Mouse (Mus musculus): ENCODE measurements around the gene Hist1h2bn. TPM values are rescaled to one million over a fixed set of nuclear protein-coding genes. Genes with fewer than 3 reads are reported as not detected.
A peak's percentile ranks its signal among the peaks of the same experiment; 100 is the strongest.

The Hist1h2bn gene
- total RNA-seq, 2 experiments from 2014 or later = 4.3 to 4.8 TPM

- no peak for DNase-seq
Observed at GRCm38 (mm10) chr13:21727948-21728572, 25.9 kb upstream of the Hist1h2bn start.

GRCm38 (mm10) chr13:21729544-21729943 is 24.4 kb upstream of the Hist1h2bn start:
- DNase-seq = no peak

- no peak for DNase-seq
Observed at GRCm38 (mm10) chr13:21733466-21733865, 20.5 kb upstream of the Hist1h2bn start.

- peak; percentile 84 to 89 for DNase-seq
Observed at GRCm38 (mm10) chr13:21734010-21734905, 19.7 kb upstream of the Hist1h2bn start.

- DNase-seq = peak; percentile 65 to 69
Observed at GRCm38 (mm10) chr13:21734906-21735767, 18.8 kb upstream of the Hist1h2bn start, which contains the start of gene Hist1h4j. Hist1h4j (plus strand) TSS chr13:21735064.

GRCm38 (mm10) chr13:21745006-21745405 is 8.9 kb upstream of the Hist1h2bn start:
- DNase-seq = no peak

GRCm38 (mm10) chr13:21749387-21750158 is 4.3 kb upstream of the Hist1h2bn start:
- no peak for DNase-seq

GRCm38 (mm10) chr13:21750159-21751017 is 3.5 kb upstream of the Hist1h2bn start, which contains the start of gene Hist1h4k:
Hist1h4k (minus strand) TSS chr13:21750505.
- peak; percentile 88 to 90 for DNase-seq

- no peak for DNase-seq
Observed at GRCm38 (mm10) chr13:21751417-21751816, 2.5 kb upstream of the Hist1h2bn start.

GRCm38 (mm10) chr13:21751827-21752226 is 2.1 kb upstream of the Hist1h2bn start:
- no peak for DNase-seq

- no peak for DNase-seq
Observed at GRCm38 (mm10) chr13:21752356-21752755, 1.6 kb upstream of the Hist1h2bn start.

GRCm38 (mm10) chr13:21753051-21753523 is 836 bp upstream of the Hist1h2bn start:
- DNase-seq = no peak

- DNase-seq = peak in 1 of 2 experiments; percentile 31
Observed at GRCm38 (mm10) chr13:21754294-21755001, 525 bp downstream of the Hist1h2bn start.

GRCm38 (mm10) chr13:21755707-21756106 is 1.8 kb downstream of the Hist1h2bn start:
- DNase-seq = no peak

GRCm38 (mm10) chr13:21778814-21779766 is 25.2 kb downstream of the Hist1h2bn start:
- peak; percentile 69 to 82 for DNase-seq

GRCm38 (mm10) chr13:21779767-21780731 is 26.1 kb downstream of the Hist1h2bn start, which contains the start of gene Hist1h1b:
Hist1h1b (minus strand) TSS chr13:21780625.
- DNase-seq = peak; percentile 42 to 63

GRCm38 (mm10) chr13:21781021-21781555 is 27.2 kb downstream of the Hist1h2bn start:
- DNase-seq = no peak
